Mouse (Mus musculus) forelimb bud, embryonic 11.5 days (tissue): ENCODE measurements around the gene Gal3st2.
"Not testable (repeated sequence)": the region's sequence is repeated elsewhere in the genome, so short reads cannot be mapped to it uniquely, and the experiment has no call there.

Experiments used
- DNase-seq: peaks from one replicate; pipeline ENCODE4 v3.0.0-alpha.2; 2012; ENCODE audit warnings: low read depth, low spot score

The Gal3st2 gene

DNA sequence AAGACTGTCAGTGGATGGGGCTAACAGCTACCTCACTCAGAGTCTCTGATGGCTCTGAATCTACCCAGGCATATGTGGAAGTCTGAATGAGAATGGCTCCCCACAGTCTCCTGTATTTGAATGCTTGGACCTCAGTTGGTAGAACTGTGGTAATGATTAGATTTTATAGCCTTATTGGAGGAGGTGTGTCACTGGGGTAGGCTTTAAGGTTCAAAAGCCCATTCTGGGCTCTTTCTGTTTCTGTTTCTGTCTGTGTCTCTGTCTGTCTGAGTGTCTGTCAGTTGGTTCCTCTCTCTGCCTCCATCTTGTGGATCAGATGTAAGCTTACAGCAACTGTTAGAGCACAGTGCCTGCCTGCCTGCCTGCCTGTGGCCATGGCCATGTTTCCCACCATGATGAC lies 1.5 kb upstream of the Gal3st2 start:
- no peak for DNase-seq

DNA sequence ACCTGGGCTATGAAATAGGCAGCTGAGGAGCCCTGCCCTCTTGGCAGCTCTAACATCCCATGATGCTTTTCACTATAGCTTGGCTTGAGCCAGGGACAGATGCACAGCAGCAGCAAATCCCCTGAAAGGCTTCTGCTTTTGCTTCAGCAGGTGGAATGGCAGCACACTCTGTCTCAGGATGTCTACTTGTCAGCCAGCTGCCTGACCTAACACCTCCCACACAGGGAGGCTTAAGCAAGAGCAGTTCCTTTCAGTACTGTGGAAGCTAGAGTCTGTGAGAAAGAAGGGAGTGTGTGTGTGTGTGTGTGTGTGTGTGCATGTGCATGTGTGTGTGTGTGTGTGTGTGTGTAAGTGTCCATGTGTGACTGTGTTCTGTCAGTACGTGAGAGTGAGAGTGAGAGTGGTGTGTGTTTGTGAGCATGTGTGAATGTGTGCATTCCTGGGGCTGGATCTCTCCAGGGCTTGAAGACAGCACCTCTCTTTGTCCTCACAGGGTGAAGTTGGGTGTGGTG lies 10.5 kb downstream of the Gal3st2 start:
- not testable (repeated sequence) for DNase-seq

DNA sequence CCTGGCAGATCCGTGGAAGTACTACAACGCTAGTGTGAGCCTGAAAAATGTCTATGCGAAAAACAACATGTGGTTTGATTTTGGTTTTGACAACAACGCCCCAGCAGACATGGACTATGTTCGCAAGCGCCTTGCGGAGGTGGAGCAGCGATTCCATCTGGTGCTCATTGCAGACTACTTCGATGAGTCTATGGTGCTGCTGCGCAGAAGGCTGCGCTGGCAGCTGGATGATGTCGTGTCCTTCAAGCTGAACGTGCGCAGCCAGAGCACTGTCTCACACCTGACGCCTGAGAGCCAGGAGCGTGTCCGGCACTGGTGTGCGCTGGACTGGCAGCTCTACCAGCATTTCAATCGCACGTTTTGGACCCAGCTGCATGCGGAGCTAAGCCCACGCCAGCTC lies 13.3 kb downstream of the Gal3st2 start:
- not testable (repeated sequence) for DNase-seq

DNA sequence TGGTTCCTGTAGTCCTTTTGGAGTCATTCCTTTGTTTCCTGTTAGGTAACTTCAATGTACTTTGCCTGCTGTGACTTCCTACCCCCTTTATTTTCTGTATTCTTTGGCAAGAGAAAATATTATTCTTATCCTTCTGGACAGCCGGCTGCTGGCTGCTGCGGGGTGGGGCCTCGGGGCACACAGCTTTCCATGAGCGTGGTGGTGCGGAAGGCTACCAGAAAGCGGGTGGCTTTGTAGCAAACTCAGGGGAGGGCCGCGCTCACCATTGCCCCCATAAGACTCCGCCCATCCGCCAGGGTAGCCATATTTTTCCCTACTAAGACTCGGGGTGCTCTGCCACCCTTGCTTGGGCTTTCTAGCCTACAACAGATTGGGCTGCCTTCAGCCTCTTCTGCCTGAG lies 20.7 kb downstream of the Gal3st2 start:
- DNase-seq, result not testable (repeated sequence)

DNA sequence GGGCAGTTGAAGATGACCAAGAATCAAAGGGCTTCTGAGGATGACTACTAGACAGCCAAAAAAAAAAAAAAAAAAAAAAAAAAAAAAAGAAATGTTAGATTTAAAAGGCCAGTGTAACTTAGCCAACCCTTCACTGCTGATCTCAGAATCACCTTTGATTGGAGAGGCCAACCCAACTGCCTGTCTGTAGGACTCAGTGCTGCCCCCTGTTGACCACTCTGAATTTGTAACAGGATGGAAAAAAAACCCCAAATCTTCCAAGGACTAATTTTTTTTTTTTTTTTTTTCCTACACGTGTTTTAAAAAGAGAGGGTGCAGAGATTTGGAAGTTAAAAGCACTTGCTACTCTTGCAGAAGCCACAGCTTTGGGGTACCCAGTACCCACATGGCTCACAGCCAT lies 29.8 kb downstream of the Gal3st2 start:
- DNase-seq, result not testable (repeated sequence)

DNA sequence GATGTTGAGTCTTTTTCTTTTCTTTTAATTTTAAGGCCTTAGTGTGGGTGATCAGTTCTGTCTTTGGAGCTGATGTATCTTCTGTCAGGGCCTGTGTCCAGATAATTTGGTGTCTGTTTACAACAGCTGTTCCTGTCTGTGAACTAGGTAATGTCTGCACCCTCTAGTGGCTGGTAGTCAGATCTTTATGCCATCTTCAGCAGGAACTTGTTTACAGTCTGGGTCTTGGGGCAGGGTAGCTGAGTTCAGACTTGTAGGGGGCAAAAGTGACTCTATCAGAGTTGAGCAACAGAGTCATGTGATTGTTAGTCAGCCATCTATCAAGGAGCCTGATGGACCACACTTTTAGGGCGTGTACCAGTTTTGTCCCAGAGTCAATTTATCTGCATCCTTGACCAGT lies 36.3 kb downstream of the Gal3st2 start:
- not testable (repeated sequence) for DNase-seq

DNA sequence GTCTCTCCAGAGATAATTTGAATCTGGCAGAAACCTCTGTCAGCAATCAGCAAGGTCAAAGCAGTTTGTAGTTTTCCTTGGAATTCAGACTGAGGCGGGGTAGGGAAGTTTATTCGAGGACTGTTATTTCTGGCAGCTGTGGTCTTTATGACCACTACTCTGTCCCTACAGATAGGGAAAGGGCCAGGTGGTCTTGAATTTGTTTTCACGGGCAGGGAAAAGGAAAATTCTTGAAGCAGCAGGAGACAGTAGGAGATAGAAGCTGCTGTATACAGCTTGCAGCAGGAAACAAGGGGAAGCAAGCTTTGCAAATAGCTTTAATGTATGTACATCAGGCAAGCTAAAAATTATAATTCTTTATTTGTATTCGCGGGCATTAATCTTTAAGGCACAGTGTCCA lies 40.2 kb downstream of the Gal3st2 start:
- not testable (repeated sequence) for DNase-seq

DNA sequence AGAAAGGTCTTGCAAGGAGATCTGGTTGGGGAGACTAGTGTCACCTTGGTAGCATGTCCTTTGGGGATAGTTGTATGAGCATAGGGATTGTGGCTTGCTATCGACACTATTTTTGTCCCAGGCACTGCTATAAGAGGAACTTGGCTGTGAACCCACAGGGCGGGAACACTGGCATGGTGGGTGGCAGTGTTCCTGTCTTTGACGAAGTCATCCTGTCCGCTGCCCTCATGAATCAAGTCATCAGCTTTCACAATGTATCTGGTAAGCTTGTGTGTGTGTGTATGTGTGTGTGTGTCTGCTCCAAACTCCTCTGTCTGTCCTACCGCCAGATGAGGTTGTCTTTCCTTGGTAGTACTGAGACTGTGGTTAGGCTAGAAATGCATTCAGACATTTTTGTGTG lies 45.6 kb downstream of the Gal3st2 start:
- DNase-seq, result not testable (repeated sequence)

DNA sequence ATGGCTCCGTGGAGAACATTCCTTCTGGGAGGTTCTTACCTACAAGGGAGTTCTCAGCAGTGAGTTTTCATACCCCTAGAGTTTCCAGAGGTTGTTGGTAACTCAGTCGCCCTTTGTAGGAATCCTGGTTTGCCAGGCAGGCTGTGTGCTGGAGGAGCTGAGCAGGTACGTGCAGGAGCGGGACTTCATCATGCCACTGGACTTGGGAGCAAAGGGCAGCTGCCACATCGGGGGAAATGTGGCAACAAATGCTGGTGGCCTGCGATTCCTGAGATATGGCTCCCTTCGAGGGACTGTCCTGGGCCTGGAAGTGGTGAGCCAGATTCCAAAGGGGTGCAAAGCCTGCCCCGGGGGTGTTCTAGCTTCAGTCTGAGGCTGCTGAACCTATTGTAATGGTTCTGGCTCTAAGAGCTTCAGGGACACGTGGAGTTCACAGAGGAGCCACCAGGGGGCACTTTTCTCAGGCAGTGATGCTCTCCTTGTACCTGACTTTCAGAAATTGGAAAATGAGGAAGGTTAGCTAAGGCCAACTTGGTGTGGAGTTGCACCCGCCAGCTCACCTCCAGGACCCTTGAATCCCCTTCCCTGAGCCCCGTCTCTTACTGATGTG lies 48.0 kb downstream of the Gal3st2 start:
- not testable (repeated sequence) for DNase-seq

DNA sequence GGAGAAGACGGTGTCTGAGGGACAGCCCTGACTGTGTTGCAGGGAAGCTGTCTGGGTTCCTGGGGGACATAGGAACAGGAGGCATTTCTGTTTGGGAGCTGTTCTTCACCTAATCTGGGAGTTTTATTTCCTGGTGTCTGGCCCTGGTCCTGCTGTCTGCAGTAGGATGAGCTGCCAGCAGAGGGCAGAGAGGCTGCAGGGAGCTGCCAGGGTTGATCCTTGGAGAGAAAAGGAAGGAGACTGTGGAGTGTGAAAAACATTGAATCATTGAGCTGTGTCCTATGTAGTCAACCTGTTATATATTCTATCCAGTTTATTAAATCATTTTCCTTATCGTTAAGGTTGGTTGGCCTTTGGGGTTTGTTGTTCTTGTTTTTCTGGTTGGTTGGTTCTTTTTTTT lies 50.8 kb downstream of the Gal3st2 start:
- not testable (repeated sequence) for DNase-seq

DNA sequence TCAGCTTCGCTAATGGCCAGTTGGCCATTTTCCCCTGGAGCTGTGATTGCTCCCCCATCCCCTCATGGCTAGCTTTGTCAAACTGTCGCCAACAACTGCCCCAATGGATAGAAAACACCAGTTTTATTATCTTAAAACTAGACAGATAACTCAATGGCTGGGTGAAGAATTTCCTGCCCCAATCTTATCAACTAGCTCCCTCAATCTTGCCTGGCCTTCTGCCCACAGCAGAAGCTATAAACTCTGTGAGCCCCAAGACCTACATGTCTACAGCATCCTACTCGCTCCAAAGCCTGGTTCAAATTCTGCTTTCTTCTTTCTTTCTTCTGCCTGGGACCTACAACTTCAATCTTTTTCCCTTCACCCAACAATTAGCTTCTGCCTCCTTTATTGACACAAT lies 56.1 kb downstream of the Gal3st2 start:
- DNase-seq, result not testable (repeated sequence)

DNA sequence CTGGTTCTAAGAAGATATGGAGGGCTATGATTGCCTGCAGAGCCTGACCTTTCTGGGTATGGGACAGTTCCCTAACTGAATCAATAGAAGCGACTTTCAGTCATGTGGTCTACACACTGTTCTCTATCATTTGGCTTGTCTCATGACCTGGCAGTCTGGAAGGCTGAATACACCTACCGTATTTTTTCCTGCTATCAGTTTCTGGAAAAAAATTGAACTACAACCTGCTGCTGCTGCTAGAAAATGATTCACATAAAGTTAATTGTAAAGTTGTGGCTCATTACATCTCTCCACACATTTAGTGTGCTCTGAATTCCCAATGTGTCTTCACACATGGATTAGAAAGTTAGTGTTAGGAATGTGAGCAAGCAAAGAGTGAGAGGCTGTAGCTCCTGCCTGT lies 56.9 kb downstream of the Gal3st2 start, which contains the start of gene Gal3st2b:
Gene Gal3st2b, plus strand, starts transcription at position 301 of the 400 bp plus-strand sequence.
- not testable (repeated sequence) for DNase-seq

DNA sequence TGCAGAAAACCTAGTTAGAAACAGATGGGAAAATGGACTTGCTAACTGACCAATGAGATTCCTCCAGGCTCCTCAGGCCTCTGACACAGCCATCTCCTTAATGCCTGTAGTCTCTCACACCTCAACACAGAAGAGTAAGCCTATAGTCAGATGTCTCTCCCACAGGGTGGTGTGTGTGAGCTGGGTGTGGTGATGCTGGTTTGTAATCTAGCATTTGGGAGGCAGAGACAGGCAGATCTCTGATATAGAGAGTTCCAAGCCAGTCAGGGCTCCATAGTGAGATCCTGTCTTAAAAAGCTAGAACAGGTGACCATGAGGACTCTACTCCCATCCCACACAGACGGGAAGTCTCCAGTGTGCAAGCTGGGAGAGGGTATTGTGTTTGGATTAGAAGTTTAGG lies 57.7 kb downstream of the Gal3st2 start:
- not testable (repeated sequence) for DNase-seq

DNA sequence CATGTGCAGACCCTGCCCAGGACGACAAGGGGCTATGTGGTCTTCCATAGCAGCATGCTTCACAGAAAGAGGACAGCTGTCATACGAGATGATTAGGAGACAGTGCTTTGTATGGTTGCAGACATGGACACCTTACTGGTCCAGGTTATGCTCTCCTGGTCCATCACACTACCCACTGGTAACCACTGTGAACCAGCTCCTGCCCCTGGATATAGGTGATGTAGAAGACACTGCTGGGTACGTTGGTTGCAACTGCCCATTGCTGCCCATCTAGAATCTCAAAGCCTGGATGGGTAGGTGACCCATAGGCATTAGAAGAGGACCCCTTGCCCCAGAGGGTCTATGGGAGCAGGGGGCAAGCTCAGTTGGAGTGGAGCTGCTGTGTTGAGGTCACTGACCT lies 58.2 kb downstream of the Gal3st2 start:
- DNase-seq, result not testable (repeated sequence)

DNA sequence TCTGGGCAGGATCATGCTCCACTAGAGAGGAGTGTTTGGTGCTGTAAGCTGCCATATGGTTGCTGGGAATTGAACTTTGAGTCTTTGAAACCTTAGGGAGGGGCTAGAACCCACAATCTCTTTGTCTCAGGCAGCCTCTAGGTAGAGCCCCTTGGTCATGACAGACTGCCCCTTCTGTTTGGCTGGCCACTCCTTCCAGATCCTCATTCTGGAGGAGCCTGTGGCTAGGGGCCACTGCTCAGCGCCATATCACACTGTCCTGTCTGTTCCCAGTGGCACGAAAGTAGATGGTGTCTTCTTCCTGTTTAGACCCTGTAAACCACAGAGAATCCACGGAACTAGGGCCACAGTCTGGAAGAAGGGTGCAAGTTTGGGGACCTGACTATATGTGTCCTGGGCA lies 61.5 kb downstream of the Gal3st2 start:
- DNase-seq, result not testable (repeated sequence)

DNA sequence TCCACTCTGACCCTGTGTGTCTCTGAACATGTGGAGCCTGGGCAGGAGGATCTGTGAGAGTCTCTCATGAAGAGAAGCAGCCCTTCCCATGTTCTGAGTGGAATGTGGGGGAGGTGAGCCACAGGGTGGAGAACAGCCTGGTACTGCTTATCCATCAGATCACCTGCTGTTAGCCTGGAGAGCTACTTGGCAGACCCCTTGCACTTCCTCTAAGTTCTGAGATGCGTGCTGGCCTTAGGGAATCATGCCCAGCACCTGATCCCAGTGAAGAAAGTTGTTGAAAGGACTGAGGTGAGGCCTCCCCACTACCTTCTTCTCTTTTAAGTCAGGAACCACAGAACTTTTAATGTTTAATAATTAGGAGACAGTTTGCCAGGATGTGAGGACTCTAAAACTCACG lies 62.0 kb downstream of the Gal3st2 start:
- not testable (repeated sequence) for DNase-seq
